Mouse (Mus musculus): ENCODE measurements around the gene Aurka. TPM values are rescaled to one million over a fixed set of nuclear protein-coding genes. Genes with fewer than 3 reads are reported as not detected.

Aurka gene
- polyA plus RNA-seq, 1 experiment = 121 TPM

DNA sequence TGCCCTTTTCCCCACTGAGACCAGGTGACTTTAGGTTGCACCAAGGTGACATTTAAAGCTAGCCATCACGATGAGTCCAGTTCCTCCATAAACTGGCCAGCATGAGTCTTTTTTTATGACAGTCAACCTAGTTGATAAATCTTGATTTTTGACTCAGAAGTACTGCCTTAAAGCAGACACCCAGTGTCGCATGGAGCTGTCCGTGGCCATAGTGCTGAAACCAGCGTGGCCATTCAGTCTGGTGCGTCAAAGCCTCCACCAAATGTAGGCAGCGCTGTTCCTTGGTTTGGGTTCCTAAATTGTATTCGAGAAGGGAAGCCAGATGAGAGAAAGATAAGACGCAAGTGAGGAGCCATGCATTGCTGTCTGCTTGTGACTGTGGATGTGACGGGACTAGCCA, 49.5 kb downstream of the Aurka start:
- Histone ChIP-seq H3K27me3 (ENCODE audit: control insufficient read depth, insufficient read depth, insufficient read length) (no peaks in the 10 kb centered on the region), H3K36me3 (ENCODE audit: control insufficient read depth, insufficient read depth) (no peaks in the 10 kb centered on the region)
- no peak for TF ChIP-seq MYOG (IDR thresholded peaks at IDR 0.05; ENCODE audit: control insufficient read depth, extremely low read depth, insufficient read length)
- no peak for TF ChIP-seq CEBPB (IDR thresholded peaks at IDR 0.05; ENCODE audit: low read depth)

GRCm38 (mm10) chr2:172311731-172312130, 58.6 kb downstream of the Aurka start:
- Histone ChIP-seq H3K79me3 (ENCODE audit: low read depth) (no peaks in the 10 kb centered on the region), H3K27me3 (ENCODE audit: control insufficient read depth, insufficient read depth, insufficient read length) (no peaks in the 10 kb centered on the region), H3ac (ENCODE audit: control insufficient read depth, insufficient read length, low read depth) (no peak overlapping the region), H3K79me2 (ENCODE audit: control insufficient read depth, insufficient read depth) (no peaks in the 10 kb centered on the region), H3K4me3 (ENCODE audit: insufficient read depth, poor library complexity, severe bottlenecking) (no peak overlapping the region), H3K36me3 (ENCODE audit: control insufficient read depth, insufficient read depth) (no peaks in the 10 kb centered on the region)
- no peak for TF ChIP-seq USF1 (IDR thresholded peaks at IDR 0.05; ENCODE audit: low read depth)
- no peak for TF ChIP-seq MAX (IDR thresholded peaks at IDR 0.05)
- TF ChIP-seq CEBPB (IDR thresholded peaks at IDR 0.05; ENCODE audit: low read depth) = no peak
- TF ChIP-seq FOSL1 (IDR thresholded peaks at IDR 0.05; ENCODE audit: insufficient read depth, low read length, poor library complexity, severe bottlenecking) = no peak
- TF ChIP-seq CTCF (IDR thresholded peaks at IDR 0.05; ENCODE audit: control insufficient read depth, insufficient read depth, insufficient read length) = no peak
- no peak for TF ChIP-seq MYOG (IDR thresholded peaks at IDR 0.05; ENCODE audit: control insufficient read depth, extremely low read depth, insufficient read length)
- TF ChIP-seq MYOD1 (IDR thresholded peaks at IDR 0.05; ENCODE audit: control insufficient read depth, insufficient read length, low read depth) = no peak

More for the DNA sequence above, 49.5 kb downstream of the Aurka start:
- Histone ChIP-seq H3K79me2 (ENCODE audit: control insufficient read depth, insufficient read depth) (no peaks in the 10 kb centered on the region), H3ac (ENCODE audit: control insufficient read depth, insufficient read length, low read depth) (no peak overlapping the region), H3K4me3 (ENCODE audit: insufficient read depth, poor library complexity, severe bottlenecking) (no peak overlapping the region), H3K79me3 (ENCODE audit: low read depth) (no peaks in the 10 kb centered on the region)

- H3K79me3 ChIP-seq (ENCODE audit: low read depth) = no peaks in the 10 kb centered on the region
- no peak for TF ChIP-seq USF1 (IDR thresholded peaks at IDR 0.05; ENCODE audit: low read depth)
- no peak for TF ChIP-seq MYOG (IDR thresholded peaks at IDR 0.05; ENCODE audit: control insufficient read depth, extremely low read depth, insufficient read length)
- no peak for TF ChIP-seq MAX (IDR thresholded peaks at IDR 0.05)
- TF ChIP-seq CEBPB (IDR thresholded peaks at IDR 0.05; ENCODE audit: low read depth) = no peak
- no peak for TF ChIP-seq FOSL1 (IDR thresholded peaks at IDR 0.05; ENCODE audit: insufficient read depth, low read length, poor library complexity, severe bottlenecking)
- no peak for TF ChIP-seq MYOD1 (IDR thresholded peaks at IDR 0.05; ENCODE audit: control insufficient read depth, insufficient read length, low read depth)
- TF ChIP-seq CTCF (IDR thresholded peaks at IDR 0.05; ENCODE audit: control insufficient read depth, insufficient read depth, insufficient read length) = no peak
- H3K79me2 ChIP-seq (ENCODE audit: control insufficient read depth, insufficient read depth) = no peaks in the 10 kb centered on the region
- no peaks in the 10 kb centered on the region for H3K27me3 ChIP-seq (ENCODE audit: control insufficient read depth, insufficient read depth, insufficient read length)
- no peak overlapping the region for H3K4me3 ChIP-seq (ENCODE audit: insufficient read depth, poor library complexity, severe bottlenecking)
- H3K36me3 ChIP-seq (ENCODE audit: control insufficient read depth, insufficient read depth) = no peaks in the 10 kb centered on the region
- H3ac ChIP-seq (ENCODE audit: control insufficient read depth, insufficient read length, low read depth) = no peak overlapping the region
Measured at GRCm38 (mm10) chr2:172306544-172306943, 63.8 kb downstream of the Aurka start.

Other genes starting within 250 kb of the Aurka start
- gene Mc3r, start 122.0 kb downstream of the Aurka start, polyA plus RNA-seq (2012; fragmentation: generic; extraction: Trizol) = 0.01 TPM
- gene Fam210b, start 25.0 kb downstream of the Aurka start, polyA plus RNA-seq (2012; fragmentation: generic; extraction: Trizol) = 2.3 TPM
- 51.4 TPM for gene Cstf1, start 146 bp upstream of the Aurka start, polyA plus RNA-seq (2012; fragmentation: generic; extraction: Trizol)
- 0.02 TPM for gene Cass4, start 23.3 kb upstream of the Aurka start, polyA plus RNA-seq (2012; fragmentation: generic; extraction: Trizol)
- 56.1 TPM for gene Rtf2, start 70.0 kb upstream of the Aurka start, polyA plus RNA-seq (2012; fragmentation: generic; extraction: Trizol)
- 0.14 TPM for gene Gcnt7, start 88.1 kb upstream of the Aurka start, polyA plus RNA-seq (2012; fragmentation: generic; extraction: Trizol)
- gene Fam209, start 102.0 kb upstream of the Aurka start, polyA plus RNA-seq (2012; fragmentation: generic; extraction: Trizol) = not detected
- gene Tfap2c, start 179.1 kb upstream of the Aurka start, polyA plus RNA-seq (2012; fragmentation: generic; extraction: Trizol) = 0.04 TPM